In the genomic region with DNA sequence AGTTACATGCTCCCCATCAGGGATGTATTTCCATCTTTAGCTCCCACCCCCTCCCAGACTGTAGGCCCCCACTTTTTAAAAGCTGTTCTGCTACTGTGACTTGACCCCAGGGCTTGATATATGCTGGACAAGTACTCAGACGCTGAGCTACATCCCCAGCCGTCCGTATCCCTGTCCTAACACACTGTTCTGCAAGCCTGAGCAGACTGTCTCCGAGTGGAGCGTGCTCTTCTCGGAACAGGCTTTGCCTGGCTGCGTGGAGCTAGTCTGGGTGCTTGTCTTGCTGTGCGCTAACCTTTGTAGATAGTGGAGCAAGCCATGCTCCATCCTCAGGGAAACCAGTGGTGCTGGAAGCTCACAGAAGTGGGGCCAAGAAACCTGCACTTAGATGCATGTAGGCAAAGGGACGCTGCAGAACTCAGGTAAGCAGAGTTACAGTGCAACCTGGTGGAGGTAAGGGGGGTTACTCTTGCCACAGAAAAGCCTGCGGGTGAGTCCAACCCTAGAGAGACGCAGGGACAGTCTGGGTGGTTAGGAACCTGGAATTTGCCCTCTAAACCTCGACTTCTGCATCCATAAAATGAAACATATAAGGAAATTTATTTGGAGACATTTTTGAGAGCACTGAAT, we compare ENCODE assay signal across 11 mouse cellular contexts.
DNase-seq lines count a peak whose midpoint lies in the region; ATAC-seq lines count a peak whose summit lies in the region.
"Had no signal": no experiment of that assay in that cellular context is flagged by ENCODE, and none has a peak within 500 bp of the region (broad histone marks: within the 10 kb centered on the region; RNA-seq: fewer than 3 reads in every experiment).

No protein-coding gene starts in this region.

- H3K27me3 ChIP-seq in limb, embryonic 11.5 days (ENCODE audit: control insufficient read depth, insufficient read depth, low read length): no peaks in the 10 kb centered on the region
- no peaks in the 10 kb centered on the region for H3K27me3 ChIP-seq in limb, embryonic 10.5 days (ENCODE audit: low read depth, poor library complexity, severe bottlenecking)
- H3K27me3 ChIP-seq in midbrain, embryonic 15.5 days (replicated peaks): no peaks in the 10 kb centered on the region

- no peaks in the 10 kb centered on the region for H3K4me1 ChIP-seq in limb, embryonic 11.5 days (ENCODE audit: control insufficient read depth, insufficient read depth, low read length)
- H3K4me1 ChIP-seq in limb, embryonic 10.5 days: peaks cover 18% of the 10 kb centered on the region; the same call in 1 of the 2 replicates
- H3K4me1 ChIP-seq in midbrain, embryonic 15.5 days: peaks cover 25% of the 10 kb centered on the region

- no peak overlapping the region for H3K27ac ChIP-seq in limb, embryonic 11.5 days (replicated peaks; ENCODE audit: low read depth, low read length)
- no peak overlapping the region for H3K27ac ChIP-seq in limb, embryonic 10.5 days
- H3K27ac ChIP-seq in midbrain, embryonic 15.5 days: peak overlapping the region; percentile 60
- H3K27ac ChIP-seq: gastrocnemius, adult 2 months; macrophage had no signal

- whole genome bisulfite sequencing in limb, embryonic 11.5 days: 64% methylated on average over 12 of the region's 12 CpGs
- WGBS in limb, embryonic 10.5 days: 68% methylated on average over 12 of the region's 12 CpGs
- WGBS in midbrain, embryonic 15.5 days: 65% methylated on average over 12 of the region's 12 CpGs

- H3K36me3 ChIP-seq in limb, embryonic 11.5 days (ENCODE audit: control insufficient read depth, insufficient read depth, low read length): no peaks in the 10 kb centered on the region
- no peaks in the 10 kb centered on the region for H3K36me3 ChIP-seq in limb, embryonic 10.5 days
- no peaks in the 10 kb centered on the region for H3K36me3 ChIP-seq in midbrain, embryonic 15.5 days (replicated peaks)

- peak overlapping the region; percentile 22; the same call in 1 of the 2 replicates for H3K9ac ChIP-seq in limb, embryonic 11.5 days (ENCODE audit: low read length)
- H3K9ac ChIP-seq in midbrain, embryonic 15.5 days: no peak overlapping the region

- no peaks in the 10 kb centered on the region for H3K9me3 ChIP-seq in limb, embryonic 11.5 days (ENCODE audit: control insufficient read depth, low read length)
- no peaks in the 10 kb centered on the region for H3K9me3 ChIP-seq in limb, embryonic 10.5 days (replicated peaks)
- H3K9me3 ChIP-seq in midbrain, embryonic 15.5 days: no peaks in the 10 kb centered on the region

- no peak overlapping the region for H3K4me3 ChIP-seq in limb, embryonic 11.5 days (ENCODE audit: low read depth, low read length)
- no peak overlapping the region for H3K4me3 ChIP-seq in limb, embryonic 10.5 days
- no peak overlapping the region for H3K4me3 ChIP-seq in midbrain, embryonic 15.5 days
- H3K4me3 ChIP-seq: gastrocnemius, adult 2 months had no signal

- no peak overlapping the region for H3K4me2 ChIP-seq in limb, embryonic 11.5 days (ENCODE audit: low read depth, severe bottlenecking)
- H3K4me2 ChIP-seq in midbrain, embryonic 15.5 days: no peak overlapping the region

- ATAC-seq in limb, embryonic 11.5 days (ENCODE audit: insufficient number of reproducible peaks, low FRiP score, low TSS enrichment, low read depth): no peak
- ATAC-seq in midbrain, embryonic 15.5 days (replicated peaks): peak; percentile 75
- no peak for ATAC-seq in megakaryocyte-erythroid progenitor cell, adult 5-6 weeks (replicated peaks; ENCODE audit: low FRiP score, low TSS enrichment, poor library complexity, severe bottlenecking)
- no peak for ATAC-seq in erythroblast, adult 5-6 weeks (replicated peaks; ENCODE audit: low FRiP score, poor library complexity, severe bottlenecking)

- no peak for DNase-seq in limb, embryonic 11.5 days (ENCODE audit: low spot score)
- DNase-seq in limb, embryonic 10.5 days (ENCODE audit: low spot score): no peak
- DNase-seq in cerebellum, adult 11 months: peak; percentile 62
- DNase-seq in kidney, adult 11 months: peak; percentile 49
- no peak for DNase-seq in urinary bladder, adult 2 months (ENCODE audit: low spot score)
- DNase-seq: adrenal gland, adult 2 months; gastrocnemius, adult 2 months had no signal

Comparison
In these comparisons a context has a peak if more than half of its experiments do, and no peak if none do; other contexts are left out.
1. DNase-seq: peak in cerebellum, adult 11 months (single experiment) and kidney, adult 11 months (single experiment); none in limb, embryonic 11.5 days (single experiment), limb, embryonic 10.5 days (single experiment) and urinary bladder, adult 2 months (single experiment).